Mouse (Mus musculus): ENCODE results near the gene Cfd. TPM values are rescaled to one million over a fixed set of nuclear protein-coding genes. Genes with fewer than 3 reads are reported as not detected.
A peak's percentile ranks its signal among the peaks of the same experiment; 100 is the strongest.

Gene Cfd
- polyA plus RNA-seq (2012; rRNA removed) = 166 and 209 TPM in 2 replicates

DNA sequence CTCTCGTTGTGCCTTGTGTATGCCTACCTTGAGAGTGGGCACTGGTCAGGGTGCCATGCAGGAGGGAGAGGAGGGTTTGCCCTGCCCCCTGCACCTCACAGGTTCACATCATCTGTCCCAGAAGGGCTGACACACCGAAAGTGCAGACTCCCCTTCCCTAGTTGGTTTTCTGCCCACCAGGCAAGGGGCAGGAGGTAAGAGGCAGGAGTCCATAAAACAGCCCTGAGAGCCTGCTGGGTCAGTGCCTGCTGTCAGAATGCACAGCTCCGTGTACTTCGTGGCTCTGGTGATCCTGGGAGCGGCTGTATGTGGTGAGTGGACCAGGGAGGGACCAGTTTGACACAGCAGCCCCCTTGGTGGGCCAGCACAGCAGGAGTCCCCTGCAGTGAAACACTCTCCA lies at the start of gene Cfd:
Gene Cfd (plus strand): TSS at position 184 of the 400 bp plus-strand sequence.
- 42% methylated on average over 5 of the region's 5 CpGs for WGBS
- DNase-seq (ENCODE audit: low read depth, low spot score) = no peak

DNA sequence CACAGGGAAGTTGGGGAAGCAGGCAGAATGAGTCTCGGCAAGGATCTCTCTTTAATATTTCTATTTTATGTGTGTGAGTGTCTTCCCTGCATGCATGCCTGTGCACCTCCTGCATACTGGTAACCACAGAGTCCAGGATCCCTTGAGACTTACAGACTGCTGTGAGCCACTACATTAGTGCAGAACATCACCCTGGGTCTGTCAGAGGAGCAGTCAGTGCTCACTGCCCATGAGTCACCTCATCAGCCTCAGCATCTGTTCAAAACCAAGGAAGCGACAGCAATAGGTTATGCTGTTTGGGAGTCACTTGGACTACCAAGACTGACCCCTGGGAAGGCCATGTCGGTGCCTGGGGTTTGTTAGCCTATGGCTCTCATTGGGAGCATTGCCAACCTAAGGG lies 48.3 kb upstream of the Cfd start:
- DNase-seq (ENCODE audit: low read depth, low spot score) = no peak
- WGBS = 62% methylated on average over 3 of the region's 3 CpGs

DNA sequence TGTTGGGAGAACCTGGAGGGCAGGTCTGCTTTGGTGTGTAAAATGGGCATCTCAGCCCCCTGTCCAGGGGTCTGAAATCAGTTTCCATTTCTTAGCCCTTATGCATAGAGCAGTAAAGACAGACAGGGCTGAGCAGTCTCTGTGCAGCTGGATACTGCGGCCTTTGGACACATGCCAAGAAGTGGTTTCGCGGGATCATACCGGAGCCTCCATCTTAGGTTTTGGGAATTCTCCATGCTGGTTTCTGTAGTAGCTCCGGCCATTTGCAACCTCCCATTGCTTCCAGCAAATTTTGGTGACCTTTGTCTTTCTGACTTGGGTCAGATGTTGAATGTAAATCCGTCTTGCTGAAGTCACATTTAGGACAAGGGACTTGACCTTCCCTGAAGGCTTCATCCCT lies 47.2 kb upstream of the Cfd start:
- no peak for DNase-seq (ENCODE audit: low read depth, low spot score)
- WGBS = 43% methylated on average over 6 of the region's 6 CpGs

DNA sequence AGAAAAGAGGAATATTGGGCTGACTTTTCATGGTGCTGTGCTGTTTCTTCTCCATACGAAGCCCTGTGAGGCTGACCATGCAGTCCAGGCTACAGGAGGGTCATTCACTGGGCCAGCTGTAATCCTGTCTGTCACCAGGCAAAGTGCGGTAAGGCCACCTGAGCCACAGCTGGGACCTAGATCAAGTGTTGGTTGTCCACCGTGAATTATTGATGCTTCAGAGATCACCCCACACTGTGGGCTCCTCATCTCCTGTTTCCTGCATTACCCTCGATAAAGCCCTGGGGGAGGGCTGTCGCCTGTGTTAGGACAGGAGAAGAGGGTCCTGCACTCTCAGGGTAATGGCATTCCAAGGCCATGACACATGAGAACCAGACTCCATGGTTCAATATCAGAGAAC lies 44.1 kb upstream of the Cfd start:
- WGBS = 71% methylated on average over 5 of the region's 5 CpGs
- DNase-seq (ENCODE audit: low read depth, low spot score) = no peak

DNA sequence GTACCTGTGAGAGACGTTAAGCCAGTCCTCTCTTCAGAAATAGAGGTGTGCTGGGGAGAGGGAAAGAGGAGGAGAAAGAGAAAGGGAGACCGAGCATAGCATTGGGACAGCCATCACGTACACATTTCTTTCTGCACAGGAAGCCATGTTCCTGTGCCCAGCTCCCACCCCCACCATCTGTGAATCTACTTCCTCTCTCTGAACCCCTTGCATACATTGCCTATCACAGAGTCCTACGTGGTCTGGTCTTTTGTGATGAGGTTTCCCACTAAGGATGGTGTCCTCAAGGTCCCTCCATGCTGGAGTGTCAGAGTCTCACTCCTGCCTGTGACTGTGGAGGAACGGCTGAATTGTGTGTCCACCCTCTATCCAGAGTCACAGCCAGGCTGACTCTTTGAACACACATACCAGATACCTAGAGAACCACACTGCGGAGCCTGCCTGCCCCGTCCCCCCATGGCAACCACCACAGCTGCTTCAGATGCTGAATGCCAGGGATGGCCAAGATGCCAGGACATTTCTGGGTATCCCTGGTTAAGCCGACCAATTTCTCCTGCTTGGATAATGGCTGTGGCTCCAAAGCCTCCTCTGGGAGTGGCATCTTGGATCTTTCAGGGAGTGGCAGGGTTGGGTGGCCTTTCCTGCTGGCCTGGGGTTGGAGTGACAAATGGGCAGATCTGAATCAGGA lies 40.6 kb upstream of the Cfd start:
- DNase-seq (ENCODE audit: low read depth, low spot score) = no peak
- WGBS = 75% methylated on average over 8 of the region's 8 CpGs

DNA sequence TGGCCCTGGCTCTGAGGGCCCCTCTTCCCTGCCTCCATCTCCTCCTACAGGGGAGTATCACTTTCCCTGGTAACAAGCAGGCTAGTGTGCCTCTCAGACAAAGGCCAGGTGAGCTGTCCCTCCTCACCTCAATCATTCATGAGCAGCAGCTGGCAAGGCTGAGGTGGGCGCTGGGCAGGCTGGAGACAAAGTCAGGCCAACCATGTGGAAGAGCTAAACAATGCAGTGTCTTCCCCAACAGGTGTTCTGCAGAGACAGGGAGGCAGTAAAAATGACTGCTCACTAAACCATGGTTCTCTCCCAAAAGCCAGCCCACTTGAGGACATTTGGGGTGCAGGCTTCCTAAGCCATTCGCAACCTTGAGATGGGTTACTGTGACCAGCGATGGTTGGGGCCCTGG lies 39.0 kb upstream of the Cfd start:
- DNase-seq (ENCODE audit: low read depth, low spot score) = no peak
- WGBS = 26% methylated on average over 3 of the region's 3 CpGs

DNA sequence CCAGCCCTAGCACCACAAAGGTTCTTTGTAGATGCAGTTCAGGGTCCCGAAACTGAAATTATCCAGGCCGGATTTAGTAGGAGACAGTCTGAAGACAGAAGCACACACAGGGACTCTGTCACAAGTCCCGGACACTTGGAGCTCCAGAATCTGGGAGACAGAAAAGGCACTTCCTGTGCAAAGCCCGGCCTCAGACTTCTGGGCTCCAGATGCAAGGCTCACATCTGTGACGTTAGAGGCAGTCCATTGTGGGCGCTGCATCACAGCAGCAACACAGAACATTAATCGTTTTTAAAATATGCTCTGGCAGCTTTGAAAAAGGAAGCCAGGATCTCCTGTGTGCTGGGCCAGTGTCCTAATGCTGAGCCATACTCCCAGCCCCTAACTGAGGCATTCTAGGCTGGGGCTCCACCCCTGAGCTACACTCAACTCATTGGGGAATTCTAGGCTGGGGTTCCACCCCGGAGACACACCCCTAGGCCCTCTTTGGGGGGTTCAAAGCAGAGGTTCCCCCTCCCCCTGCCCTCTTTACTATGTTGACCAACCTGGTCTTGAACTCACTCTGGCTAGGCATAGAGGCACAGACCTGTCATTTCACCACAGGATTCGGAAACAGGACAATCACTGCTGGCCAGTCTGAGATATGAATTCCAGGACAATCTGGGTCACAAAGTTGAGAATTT lies 38.4 kb upstream of the Cfd start:
- 9% methylated on average over 9 of the region's 9 CpGs for WGBS

DNA sequence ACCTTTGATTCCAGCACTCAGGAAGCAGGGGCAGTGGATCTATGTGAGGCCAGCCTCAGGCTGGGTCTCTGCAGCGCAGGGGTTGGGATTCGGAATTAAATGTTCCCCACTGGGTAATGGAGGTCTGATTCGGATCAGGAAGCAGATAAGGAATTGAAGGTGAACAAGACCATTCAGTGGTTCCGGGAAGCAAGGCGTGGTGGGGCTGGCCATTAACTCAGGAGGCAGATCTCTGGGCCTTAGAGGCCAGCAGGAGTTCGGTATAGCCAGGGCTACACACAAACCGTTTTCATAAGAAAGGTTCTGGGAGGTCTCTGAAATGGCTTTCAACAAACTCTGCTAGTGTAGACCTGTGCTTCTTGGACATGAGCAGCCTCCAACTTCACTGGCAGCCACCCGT lies 37.8 kb upstream of the Cfd start:
- WGBS = 8% methylated on average over 8 of the region's 8 CpGs
- DNase-seq (ENCODE audit: low read depth, low spot score) = no peak

More for the DNA sequence above, 38.4 kb upstream of the Cfd start:
- DNase-seq (ENCODE audit: low read depth, low spot score) = no peak

DNA sequence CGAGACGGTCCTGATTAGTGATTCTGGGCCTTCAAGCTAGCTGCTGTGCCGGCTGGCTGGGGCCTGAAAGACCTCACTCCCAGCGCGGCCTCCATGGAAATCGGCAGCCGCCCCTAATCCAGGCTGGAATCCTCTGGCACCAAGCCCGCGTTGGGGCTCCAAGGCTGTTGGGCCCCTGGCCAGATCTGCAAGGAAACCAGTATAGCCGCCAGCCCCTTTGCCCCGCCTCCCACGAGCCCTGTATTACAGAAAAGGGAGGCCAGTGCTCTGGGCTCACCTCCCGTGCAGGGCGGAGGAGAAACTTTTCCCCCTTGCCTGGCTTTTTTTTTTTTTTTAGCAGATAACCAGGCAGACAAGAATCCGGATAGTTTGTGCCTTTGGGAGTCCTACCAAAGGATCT lies 37.3 kb upstream of the Cfd start:
- DNase-seq (ENCODE audit: low read depth, low spot score) = no peak
- under 1% methylated on average over 15 of the region's 15 CpGs for WGBS

DNA sequence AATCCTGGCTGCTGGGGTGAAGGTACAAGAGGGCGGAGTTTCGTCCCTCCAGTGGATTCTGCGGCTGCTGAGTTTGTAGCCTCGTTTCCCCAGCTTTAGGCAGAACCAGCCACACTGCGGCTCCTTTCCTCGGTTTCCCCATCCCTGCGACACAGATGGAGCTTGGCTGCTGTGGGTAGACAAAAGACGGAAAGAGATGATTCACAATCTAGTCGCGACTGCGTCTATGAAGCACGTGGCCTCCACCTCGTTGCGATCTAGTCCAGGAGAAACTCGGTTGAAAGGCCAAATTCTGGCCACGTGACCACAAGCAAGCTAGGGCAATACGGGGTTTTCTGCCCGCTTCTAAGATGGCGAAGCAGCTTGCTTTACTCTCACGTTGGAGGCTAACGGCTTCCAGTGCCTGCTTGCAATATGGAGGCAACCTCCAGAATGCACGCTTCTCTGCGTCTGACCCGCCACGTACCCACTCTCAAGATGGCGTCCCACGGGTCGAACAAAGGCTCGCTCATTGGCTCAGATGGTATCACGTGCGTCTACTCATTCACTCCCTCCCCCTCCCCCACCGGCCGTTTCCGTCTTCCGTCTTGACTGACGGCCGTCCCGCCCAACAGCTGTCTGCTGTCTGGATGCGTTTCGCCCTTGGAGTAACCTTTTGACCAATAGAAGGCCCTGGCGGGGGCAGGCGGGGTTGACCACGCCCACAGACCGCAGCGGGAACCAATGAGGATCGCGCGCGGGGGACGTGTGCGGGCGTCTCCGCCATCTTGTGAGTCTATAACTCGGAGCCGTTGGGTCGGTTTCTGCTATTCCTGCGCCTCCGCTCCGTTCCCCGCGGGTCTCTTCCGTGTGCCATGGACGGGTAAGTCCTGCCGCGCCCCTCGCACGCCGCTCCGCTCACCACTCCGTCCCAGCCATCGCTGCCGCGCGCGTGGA lies 36.5 kb upstream of the Cfd start, which contains the start of gene Ptbp1:
Gene Ptbp1 (plus strand): TSS at position 568 of the 936 bp plus-strand sequence.
- WGBS = under 1% methylated on average over 75 of the region's 75 CpGs
- peak; percentile 100 for DNase-seq (ENCODE audit: low read depth, low spot score)

DNA sequence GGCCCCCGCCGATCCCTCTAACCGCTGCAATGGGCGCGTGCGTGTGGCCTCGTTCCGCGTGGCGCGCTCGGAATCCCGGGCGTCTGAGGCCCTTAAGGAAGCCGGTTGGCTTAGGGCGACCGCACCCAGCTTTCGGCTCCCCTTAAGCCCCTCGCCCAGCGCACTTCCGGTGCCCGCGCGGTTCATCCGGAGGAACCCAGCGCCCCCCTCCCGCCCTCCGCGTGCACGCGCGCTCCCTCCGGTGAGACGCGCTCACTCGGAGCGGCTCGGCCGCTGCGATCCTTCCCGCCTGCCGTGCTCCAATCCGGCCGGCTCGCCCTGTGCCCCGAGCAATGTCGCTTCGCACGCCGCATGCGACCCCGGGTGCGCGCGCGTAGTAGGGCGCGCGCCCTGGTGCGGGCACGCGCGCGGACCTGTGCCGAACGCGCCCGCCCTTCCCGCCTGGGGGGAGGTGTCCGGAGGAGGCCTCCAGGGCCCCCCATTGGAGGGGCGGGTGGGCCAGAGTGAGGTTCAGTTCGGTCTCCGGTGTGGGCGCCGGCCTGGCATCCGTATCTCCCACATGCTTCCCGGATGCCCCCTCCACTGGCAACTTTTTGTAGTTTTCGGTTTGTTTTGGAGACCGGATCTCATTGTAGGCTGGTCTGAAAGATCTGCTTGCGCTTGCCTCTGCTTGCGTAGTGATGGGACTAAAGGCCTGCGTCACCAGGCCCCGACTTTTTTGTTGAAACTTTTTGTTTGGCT lies 35.7 kb upstream of the Cfd start:
- no peak for DNase-seq (ENCODE audit: low read depth, low spot score)

DNA sequence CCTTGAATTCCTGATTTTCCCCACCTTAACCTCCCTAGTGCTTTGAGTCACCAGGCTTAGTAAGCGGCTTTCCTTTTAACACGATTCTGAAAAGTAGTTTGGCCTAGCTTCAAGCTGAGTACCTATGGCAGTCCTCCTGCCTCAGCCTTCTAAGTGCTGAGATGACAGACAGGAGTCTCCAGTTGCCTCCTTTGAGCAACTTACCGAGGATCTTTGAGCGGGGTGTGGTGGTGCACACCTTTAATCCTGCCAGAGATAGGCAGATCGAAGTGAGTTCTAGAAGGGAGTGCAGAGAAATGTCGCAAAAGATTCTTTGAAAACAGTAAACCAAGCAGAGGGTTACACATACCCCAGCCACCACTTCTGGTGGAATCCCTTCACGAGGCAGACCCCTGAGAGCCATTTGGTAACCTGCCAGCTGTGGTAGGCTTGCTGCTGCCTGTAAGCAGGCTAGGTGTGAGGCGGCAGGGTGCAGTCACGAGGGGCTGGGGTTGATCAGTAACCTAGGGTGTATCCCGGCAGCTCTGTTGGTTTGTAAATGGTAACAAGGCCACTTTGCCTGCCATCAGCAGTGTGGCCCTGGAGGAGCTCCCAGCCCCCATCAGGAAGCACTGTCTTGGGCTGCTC lies 35.0 kb upstream of the Cfd start:
- no peak for DNase-seq (ENCODE audit: low read depth, low spot score)
- WGBS = under 1% methylated on average over 10 of the region's 10 CpGs

More for the DNA sequence above, 35.7 kb upstream of the Cfd start:
- under 1% methylated on average over 83 of the region's 83 CpGs for WGBS

DNA sequence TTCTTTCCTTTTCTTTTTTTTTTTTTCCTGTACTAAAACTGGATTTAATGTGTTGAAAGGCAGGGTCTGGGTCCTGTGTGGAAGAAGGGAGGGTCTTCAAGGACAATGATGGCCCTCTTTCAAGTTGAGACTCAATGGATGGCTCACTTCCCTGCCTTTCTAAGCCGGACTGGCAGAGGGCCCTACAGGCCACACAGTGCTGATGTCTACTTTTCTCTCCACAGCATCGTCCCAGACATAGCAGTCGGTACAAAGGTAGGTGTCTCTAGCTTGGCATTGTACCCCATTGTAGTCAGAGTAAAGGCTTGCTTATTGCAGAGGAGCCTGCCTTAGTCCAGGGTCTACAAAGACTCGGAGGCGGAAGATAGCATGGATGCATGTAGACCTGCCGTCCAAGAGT lies 34.4 kb upstream of the Cfd start:
- WGBS = 5% methylated on average over 6 of the region's 6 CpGs
- no peak for DNase-seq (ENCODE audit: low read depth, low spot score)

DNA sequence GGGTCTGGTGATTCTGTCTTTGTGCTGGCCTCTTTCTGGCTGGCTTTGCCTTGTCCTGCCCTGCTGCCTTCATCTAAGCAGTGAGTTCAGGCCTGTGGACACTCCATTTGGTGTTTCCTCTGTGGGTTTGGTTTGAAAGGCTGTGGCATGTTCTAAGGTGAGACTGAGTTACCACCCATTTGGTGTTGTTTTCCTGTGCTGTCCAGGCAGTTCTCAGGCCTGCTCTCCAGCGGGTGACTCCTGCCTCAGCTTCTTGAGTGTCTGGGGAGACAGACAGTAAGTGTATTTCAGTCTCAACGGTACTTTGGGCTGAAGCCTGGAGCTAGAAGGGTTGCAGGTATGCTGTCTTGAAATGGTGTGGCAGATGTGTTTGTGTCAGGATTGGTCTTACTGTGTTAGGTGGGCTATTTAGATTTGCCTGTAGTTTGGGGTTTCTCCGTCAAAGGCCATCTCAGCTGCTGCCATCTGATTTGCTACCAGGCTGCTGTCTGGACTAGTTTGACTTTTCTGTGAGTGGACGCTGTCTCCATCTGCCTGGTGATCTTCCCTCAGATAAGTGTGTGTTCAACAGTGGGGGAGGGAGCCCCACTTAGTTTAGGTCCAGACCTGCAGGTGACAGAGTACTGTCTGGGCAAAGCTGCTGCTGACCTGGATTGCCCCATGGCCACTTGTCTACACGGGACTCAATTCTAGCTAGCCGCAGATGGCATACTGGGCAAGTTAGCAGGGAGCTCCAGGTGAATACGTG lies 33.8 kb upstream of the Cfd start:
- no peak for DNase-seq (ENCODE audit: low read depth, low spot score)

DNA sequence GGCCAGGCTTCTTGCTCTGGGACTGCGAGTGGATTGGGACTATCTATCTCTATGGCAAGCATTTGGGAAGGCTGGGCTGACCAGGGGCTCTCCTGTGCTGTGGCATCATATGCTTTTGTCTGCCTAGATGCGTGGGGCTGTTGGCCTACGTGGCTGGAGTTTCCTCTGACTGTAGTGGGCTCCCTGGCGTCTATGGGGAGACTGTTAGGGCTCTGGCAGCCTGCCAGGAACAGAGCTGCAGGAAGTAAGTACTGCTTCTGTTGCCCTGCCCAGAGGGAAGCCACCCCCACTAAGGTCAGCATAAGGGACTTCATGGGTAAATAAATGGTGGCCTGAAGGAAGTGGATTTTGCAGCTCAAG lies 33.2 kb upstream of the Cfd start:
- 0% methylated on average over 4 of the region's 4 CpGs for WGBS
- DNase-seq (ENCODE audit: low read depth, low spot score) = no peak

More for the DNA sequence above, 33.8 kb upstream of the Cfd start:
- WGBS = 3% methylated on average over 7 of the region's 7 CpGs

DNA sequence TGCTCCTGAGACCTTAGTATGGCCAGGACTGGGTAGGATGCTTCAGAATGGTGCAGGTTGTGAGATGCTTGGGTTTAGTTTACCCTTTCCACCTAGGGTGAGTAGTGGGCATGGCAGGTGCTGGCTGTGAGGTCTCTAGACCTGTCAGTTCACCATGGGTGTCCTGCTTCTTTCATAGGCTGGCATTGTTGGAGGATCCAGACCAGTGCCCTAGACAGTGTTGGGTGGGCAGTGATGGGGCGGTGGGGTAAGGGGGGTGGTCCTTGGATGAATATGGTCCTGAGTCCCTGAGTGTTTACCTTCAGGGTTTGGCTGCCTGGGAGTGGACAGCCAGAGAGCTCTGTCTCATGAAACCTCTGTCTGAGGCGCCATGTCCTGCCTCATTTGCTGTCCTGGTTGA lies 32.8 kb upstream of the Cfd start:
- 40% methylated on average over 2 of the region's 2 CpGs for WGBS

DNA sequence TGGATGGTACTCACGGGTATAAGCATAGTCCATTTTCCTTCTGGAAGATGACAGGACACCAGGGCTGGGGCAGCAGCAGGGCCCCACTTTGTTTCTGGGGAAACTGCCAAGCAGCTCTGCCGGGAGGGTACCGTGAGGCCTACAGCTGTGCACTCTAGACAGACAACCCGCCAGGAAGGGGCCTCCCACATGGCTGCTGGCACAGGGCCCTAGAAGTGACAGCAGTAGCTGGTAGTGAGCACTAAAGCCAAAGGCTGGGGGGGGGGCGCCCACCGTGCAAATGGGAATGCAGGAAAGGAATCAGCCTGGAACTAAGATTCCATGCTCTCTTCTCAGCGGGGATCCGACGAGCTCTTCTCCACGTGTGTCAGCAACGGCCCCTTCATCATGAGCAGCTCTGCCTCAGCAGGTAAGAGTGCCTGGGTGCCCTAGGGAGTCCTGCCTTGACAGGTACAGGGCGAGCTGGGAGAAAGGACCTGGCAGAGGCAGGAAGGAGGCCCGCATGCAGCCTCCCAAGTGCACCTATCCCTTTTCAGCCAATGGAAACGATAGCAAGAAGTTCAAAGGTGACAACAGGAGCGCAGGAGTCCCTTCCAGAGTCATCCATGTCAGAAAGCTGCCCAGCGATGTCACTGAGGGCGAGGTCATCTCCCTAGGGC lies 32.1 kb upstream of the Cfd start:
- 20% methylated on average over 17 of the region's 17 CpGs for WGBS
- DNase-seq (ENCODE audit: low read depth, low spot score) = no peak

More for the DNA sequence above, 32.8 kb upstream of the Cfd start:
- DNase-seq (ENCODE audit: low read depth, low spot score) = no peak

DNA sequence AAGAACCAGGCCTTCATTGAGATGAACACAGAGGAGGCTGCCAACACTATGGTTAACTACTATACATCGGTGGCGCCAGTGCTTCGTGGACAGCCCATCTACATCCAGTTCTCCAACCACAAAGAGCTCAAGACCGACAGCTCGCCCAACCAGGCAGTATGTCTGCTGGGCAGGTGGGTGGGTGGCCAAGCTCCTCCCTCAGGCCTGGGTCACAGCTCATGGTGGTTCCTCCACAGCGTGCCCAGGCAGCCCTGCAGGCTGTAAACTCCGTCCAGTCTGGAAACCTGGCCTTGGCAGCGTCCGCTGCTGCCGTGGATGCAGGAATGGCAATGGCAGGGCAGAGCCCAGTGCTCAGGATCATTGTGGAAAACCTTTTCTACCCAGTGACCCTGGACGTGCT lies 31.5 kb upstream of the Cfd start:
- no peak for DNase-seq (ENCODE audit: low read depth, low spot score)
- 56% methylated on average over 11 of the region's 11 CpGs for WGBS

Data from large intestine, adult 2 months (tissue).